Mouse (Mus musculus) embryo, embryonic 10.5 days (tissue): ENCODE data around the gene Tnnt2.

Experiments used
- DNase-seq: peaks from one replicate; pipeline ENCODE4 v3.0.0-alpha.2; 2015; ENCODE audit warnings: low spot score

Gene Tnnt2

DNA sequence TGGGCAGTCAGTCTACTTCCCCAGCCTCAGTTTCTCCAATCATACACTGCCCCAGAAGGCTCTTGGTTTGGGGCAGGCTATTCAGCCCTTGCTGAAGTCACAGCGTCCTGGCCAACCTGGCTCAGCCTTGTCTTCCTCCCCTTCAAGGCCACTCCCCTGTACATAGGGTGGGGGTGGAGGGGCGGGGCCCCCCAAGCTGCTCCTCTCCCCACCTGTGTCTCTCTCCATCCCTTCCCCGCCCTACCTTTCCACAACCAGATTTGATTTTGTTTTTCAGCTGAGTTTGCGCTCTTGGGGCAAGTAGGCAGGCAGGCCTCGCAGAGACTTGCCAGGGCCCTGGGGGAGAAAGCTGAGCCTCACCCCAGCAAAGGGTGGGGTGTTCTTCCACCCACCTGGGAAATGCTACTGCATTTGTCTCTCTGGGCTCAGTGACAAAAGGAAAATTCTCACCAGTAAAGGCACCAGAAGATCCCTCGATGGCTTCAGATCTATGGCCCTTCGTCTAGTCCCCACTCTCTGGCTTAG, 63.9 kb downstream of the Tnnt2 start:
- DNase-seq: no peak
